In genomic region chr4:46497286-46497892, GRCm38 (mm10) we compare ENCODE assay signal across 9 mouse cellular contexts. TPM values are rescaled to one million over a fixed set of nuclear protein-coding genes. Genes with fewer than 3 reads are reported as not detected.
DNase-seq lines count a peak whose midpoint lies in the region; ATAC-seq and TF ChIP-seq lines count a peak whose summit lies in the region.
"Had no signal": no experiment of that assay in that cellular context is flagged by ENCODE, and none has a peak within 500 bp of the region (broad histone marks: within the 10 kb centered on the region; RNA-seq: fewer than 3 reads in every experiment).

No protein-coding gene starts in this region.

- in situ Hi-C loops in Patski (cut with MboI; ENCODE audit: low pct_unique_long_range_greater_than_20kb): no loop called here

- H3K27ac ChIP-seq in forebrain, embryonic 11.5 days (ENCODE audit: low read depth, low read length): no peak overlapping the region
- H3K27ac ChIP-seq in forebrain, embryonic 16.5 days (ENCODE audit: low read length): no peak overlapping the region
- H3K27ac ChIP-seq in spleen, adult 2 months (ENCODE audit: insufficient read depth, low read length): no peak overlapping the region
- H3K27ac ChIP-seq: limb, embryonic 15.5 days had no signal

- no peaks in the 10 kb centered on the region; the same call in 1 of the 2 replicates for H3K36me3 ChIP-seq in forebrain, embryonic 11.5 days (ENCODE audit: control insufficient read depth, insufficient read depth, low read length)
- peaks cover 22% of the 10 kb centered on the region for H3K36me3 ChIP-seq in forebrain, embryonic 16.5 days (ENCODE audit: control insufficient read depth, insufficient read depth)
- peaks cover 37% of the 10 kb centered on the region for H3K36me3 ChIP-seq in spleen, adult 2 months (ENCODE audit: control insufficient read depth, insufficient read depth, low read length)

- no peak for ATAC-seq in forebrain, embryonic 11.5 days (replicated peaks; ENCODE audit: low FRiP score)
- ATAC-seq in forebrain, embryonic 16.5 days: no peak
- ATAC-seq in Patski: peak; percentile 21

- H3K9me3 ChIP-seq in forebrain, embryonic 11.5 days (ENCODE audit: control insufficient read depth, low read length): no peaks in the 10 kb centered on the region
- no peaks in the 10 kb centered on the region for H3K9me3 ChIP-seq in forebrain, embryonic 16.5 days (ENCODE audit: control insufficient read depth, low read length)
- H3K9me3 ChIP-seq: limb, embryonic 15.5 days had no signal

- no peak for TF ChIP-seq POLR2A in spleen, adult 2 months (IDR thresholded peaks at IDR 0.05; ENCODE audit: low read depth, low read length)

- no peaks in the 10 kb centered on the region for H3K27me3 ChIP-seq in forebrain, embryonic 11.5 days (ENCODE audit: control insufficient read depth, insufficient read depth, low read length)
- no peaks in the 10 kb centered on the region for H3K27me3 ChIP-seq in forebrain, embryonic 16.5 days (replicated peaks; ENCODE audit: control insufficient read depth, insufficient read depth, low read length)
- no peaks in the 10 kb centered on the region for H3K27me3 ChIP-seq in Patski
- no peaks in the 10 kb centered on the region for H3K27me3 ChIP-seq in spleen, adult 2 months (ENCODE audit: control insufficient read depth, insufficient read depth, low read length)
- H3K27me3 ChIP-seq: limb, embryonic 15.5 days had no signal

- H3K9ac ChIP-seq in forebrain, embryonic 11.5 days (ENCODE audit: low read length): no peak overlapping the region
- H3K9ac ChIP-seq in forebrain, embryonic 16.5 days (replicated peaks; ENCODE audit: low read depth, low read length): no peak overlapping the region
- H3K9ac ChIP-seq: limb, embryonic 15.5 days had no signal

- H3K4me1 ChIP-seq in forebrain, embryonic 11.5 days (replicated peaks; ENCODE audit: control insufficient read depth, insufficient read depth, low read length): no peaks in the 10 kb centered on the region
- no peaks in the 10 kb centered on the region for H3K4me1 ChIP-seq in forebrain, embryonic 16.5 days (replicated peaks; ENCODE audit: control insufficient read depth, insufficient read depth, low read length)
- H3K4me1 ChIP-seq in spleen, adult 2 months (ENCODE audit: control insufficient read depth, insufficient read depth, insufficient read length): no peaks in the 10 kb centered on the region
- H3K4me1 ChIP-seq: limb, embryonic 15.5 days had no signal

- peak; percentile 76 for DNase-seq in forebrain, embryonic 11.5 days (ENCODE audit: low spot score)
- DNase-seq in Patski (ENCODE audit: low read depth, low spot score): no peak
- peak; percentile 84 to 90 for DNase-seq in cerebellum, postnatal 14 days
- peak; percentile 75 to 87 for DNase-seq in heart, postnatal 14 days
- peak; percentile 32 for DNase-seq in layer of hippocampus, adult 9-11 months
- peak; percentile 86 for DNase-seq in lung, postnatal 36 days
- peak; percentile 73 to 81 for DNase-seq in spleen, adult 2 months (ENCODE audit: low read depth in 1 of 2, low spot score in 2 of 2)

- CTCF ChIA-PET in Patski (lab: Charles Lee): interaction anchor here (0.9 kb wide), 1 partner anchor 19 kb away, joined by 5 read pairs; no protein-coding TSS in a partner anchor

- POLR2A ChIA-PET in Patski (lab: Charles Lee): no interaction called here

- TF ChIP-seq CTCF in Patski (IDR thresholded peaks at IDR 0.05): no peak
- TF ChIP-seq CTCF in spleen, adult 2 months (IDR thresholded peaks at IDR 0.05; ENCODE audit: extremely low read depth, insufficient read depth, insufficient read length, insufficient replicate concordance): peak; percentile 66; the same call in 1 of the 2 replicates

- intact Hi-C loops in heart, postnatal 14 days (cut with DNase I): no loop called here

- no peak overlapping the region for H3K4me2 ChIP-seq in forebrain, embryonic 11.5 days (ENCODE audit: low read depth, low read length, severe bottlenecking)
- H3K4me2 ChIP-seq in forebrain, embryonic 16.5 days (ENCODE audit: low read length): no peak overlapping the region
- H3K4me2 ChIP-seq: limb, embryonic 15.5 days had no signal

- WGBS in forebrain, embryonic 11.5 days: 45% methylated on average over 4 of the region's 4 CpGs
- WGBS in forebrain, embryonic 16.5 days: 47% methylated on average over 4 of the region's 4 CpGs
- 50% methylated on average over 4 of the region's 4 CpGs for WGBS in spleen, adult 2 months

- no peak overlapping the region for H3K4me3 ChIP-seq in forebrain, embryonic 11.5 days (ENCODE audit: low read depth, low read length)
- no peak overlapping the region for H3K4me3 ChIP-seq in forebrain, embryonic 16.5 days (replicated peaks; ENCODE audit: low read length)
- H3K4me3 ChIP-seq in spleen, adult 2 months (ENCODE audit: extremely low read depth, insufficient read depth, insufficient read length): no peak overlapping the region
- H3K4me3 ChIP-seq: limb, embryonic 15.5 days had no signal

RNA-seq across cellular contexts. Expression of gene Nans, which starts 8.3 kb away (rescaled TPM):
- 63.8 and 70.8 TPM in 2 replicates for polyA plus RNA-seq in forebrain, embryonic 11.5 days (2014; fragmentation: Nextera tagmentation; extraction: Ambion mirVana)
- 81.1 and 85.5 TPM in 2 replicates for polyA plus RNA-seq in forebrain, embryonic 16.5 days (2015; fragmentation: Nextera tagmentation; extraction: Ambion mirVana)
- polyA plus RNA-seq in Patski (2021): 51.0 TPM
- 10 to 100 TPM; 17.5 to 21.4 TPM for total RNA-seq in heart, postnatal 14 days (2021)
- polyA plus RNA-seq in spleen, adult 2 months (2012; rRNA removed): 19.7 and 22.6 TPM in 2 replicates

RNA-seq across cellular contexts. Expression of gene Trim14, which starts 38.6 kb away (rescaled TPM):
- polyA plus RNA-seq in forebrain, embryonic 11.5 days (2014; fragmentation: Nextera tagmentation; extraction: Ambion mirVana): 0.98 and 2.0 TPM in 2 replicates
- polyA plus RNA-seq in forebrain, embryonic 16.5 days (2015; fragmentation: Nextera tagmentation; extraction: Ambion mirVana): 0.85 and 1.4 TPM in 2 replicates
- 0.44 TPM for polyA plus RNA-seq in Patski (2021)
- 1 to 10 TPM; 1.3 to 3.4 TPM for total RNA-seq in heart, postnatal 14 days (2021)
- polyA plus RNA-seq in spleen, adult 2 months (2012; rRNA removed): 26.9 and 45.0 TPM in 2 replicates

RNA-seq across cellular contexts. Expression of gene Anp32b, which starts 46.7 kb away (rescaled TPM):
- polyA plus RNA-seq in forebrain, embryonic 11.5 days (2014; fragmentation: Nextera tagmentation; extraction: Ambion mirVana): 320 and 324 TPM in 2 replicates
- 105 and 114 TPM in 2 replicates for polyA plus RNA-seq in forebrain, embryonic 16.5 days (2015; fragmentation: Nextera tagmentation; extraction: Ambion mirVana)
- 183 TPM for polyA plus RNA-seq in Patski (2021)
- 10 to 100 TPM; 58.1 to 66.6 TPM for total RNA-seq in heart, postnatal 14 days (2021)
- 19.1 and 26.6 TPM in 2 replicates for polyA plus RNA-seq in spleen, adult 2 months (2012; rRNA removed)
